Mouse (Mus musculus) heart, embryonic 13.5 days (tissue): Measurements from ENCODE around the gene Rps25. TPM values are rescaled to one million over a fixed set of nuclear protein-coding genes. Genes with fewer than 3 reads are reported as not detected.
A peak's percentile ranks its signal among the peaks of the same experiment; 100 is the strongest.
"Not testable (repeated sequence)": the region's sequence is repeated elsewhere in the genome, so short reads cannot be mapped to it uniquely, and the experiment has no call there.

ENCODE experiments used
- ATAC-seq: fragments of 200-750 bp; cut with Nextera tagmentation; 2 replicates; pipeline ENCODE4 v1.8.0; 2017; ENCODE audit warnings: moderate TSS enrichment; ENCODE audit not compliant: insufficient number of reproducible peaks, low FRiP score, low TSS enrichment; ENCODE audit errors: extremely low read depth
- H3K27ac ChIP-seq: fragments of 300-500 bp; sonication (generic); replicated peaks from 2 replicates; pipeline ENCODE4 v1.5.1; 2015; ENCODE audit warnings: moderate library complexity, mild to moderate bottlenecking, inconsistent platforms
- H3K27me3 ChIP-seq: fragments of 300-500 bp; sonication (generic); replicated peaks from 2 replicates; pipeline ENCODE4 v1.6.1; 2015; ENCODE audit warnings: mild to moderate bottlenecking, inconsistent platforms
- H3K36me3 ChIP-seq: fragments of 300-500 bp; sonication (generic); 2 replicates; pipeline ENCODE4 v1.6.1; 2015; ENCODE audit warnings: mild to moderate bottlenecking, inconsistent platforms
- H3K4me1 ChIP-seq: fragments of 300-500 bp; sonication (generic); 2 replicates; pipeline ENCODE4 v1.6.1; 2015; ENCODE audit warnings: inconsistent platforms
- H3K4me2 ChIP-seq: fragments of 300-500 bp; sonication (generic); 2 replicates; pipeline ENCODE4 v1.6.1; 2015; ENCODE audit warnings: inconsistent platforms, mild to moderate bottlenecking, moderate library complexity
- H3K4me3 ChIP-seq: fragments of 300-500 bp; sonication (generic); 2 replicates; pipeline ENCODE4 v1.5.1; 2015; ENCODE audit warnings: moderate library complexity, mild to moderate bottlenecking, inconsistent platforms
- H3K9ac ChIP-seq: fragments of 300-500 bp; sonication (generic); 2 replicates; pipeline ENCODE4 v1.6.1; 2015; ENCODE audit warnings: inconsistent platforms, mild to moderate bottlenecking, moderate library complexity
- H3K9me3 ChIP-seq: fragments of 300-500 bp; sonication (generic); 2 replicates; pipeline ENCODE4 v1.6.1; 2016; ENCODE audit warnings: inconsistent platforms
- WGBS: fragments of 180-500 bp; shearing (Covaris S2); methylation state at CpG from one replicate; pipeline ENCODE4 v1.1.7; 2015; ENCODE audit warnings: mixed read lengths; 5-methylcytosine and 5-hydroxymethylcytosine counted together
- polyA plus RNA-seq: library from polyadenylated mRNA; unstranded; fragments of >200 nt; fragmentation: Nextera tagmentation; extraction: Ambion mirVana; gene quantifications from 2 replicates; pipeline ENCODE4 v1.2.1, GENCODE M21; 2015

The Rps25 gene
- polyA plus RNA-seq = 1,048 and 1,209 TPM in 2 replicates

- peak within 1 kb of the TSS; percentile 94 for H3K4me3 ChIP-seq
- no peaks in the 10 kb centered on the region for H3K9me3 ChIP-seq
- WGBS = under 1% methylated on average over 51 of the region's 51 CpGs
- H3K36me3 ChIP-seq = peaks cover 73% of the 10 kb centered on the region
- H3K27me3 ChIP-seq = no peaks in the 10 kb centered on the region
- peaks cover 30% of the 10 kb centered on the region for H3K4me1 ChIP-seq
- H3K4me2 ChIP-seq = peak within 1 kb of the TSS; percentile 88
- H3K9ac ChIP-seq = peak within 1 kb of the TSS; percentile 95
- H3K27ac ChIP-seq = peak within 1 kb of the TSS; percentile 90
- peak; percentile 93 for ATAC-seq
Observed at GRCm38 (mm10) chr9:44406906-44407751, at the start of gene Rps25, which contains the start of gene Trappc4. Rps25 (plus strand) TSS chr9:44407139. Trappc4 (minus strand) TSS chr9:44407600.

- Histone ChIP-seq H3K9me3 (no peaks in the 10 kb centered on the region), H3K27me3 (no peaks in the 10 kb centered on the region), H3K4me2 (no peak overlapping the region), H3K4me3 (no peak overlapping the region), H3K4me1 (peaks cover 7% of the 10 kb centered on the region), H3K9ac (no peak overlapping the region), H3K36me3 (peaks cover 75% of the 10 kb centered on the region), H3K27ac (no peak overlapping the region)
- 74% methylated on average over 4 of the region's 4 CpGs for WGBS
- no peak for ATAC-seq
Observed at GRCm38 (mm10) chr9:44357207-44357606, 49.7 kb upstream of the Rps25 start.

- Histone ChIP-seq H3K27me3 (no peaks in the 10 kb centered on the region), H3K4me2 (peak within 1 kb of the TSS; percentile 76), H3K4me1 (peaks cover 7% of the 10 kb centered on the region), H3K36me3 (peaks cover 34% of the 10 kb centered on the region), H3K27ac (peak within 1 kb of the TSS; percentile 84), H3K9ac (peak within 1 kb of the TSS; percentile 94), H3K4me3 (peak within 1 kb of the TSS; percentile 97), H3K9me3 (no peaks in the 10 kb centered on the region)
- under 1% methylated on average over 44 of the region's 44 CpGs for WGBS
- peak; percentile 84 for ATAC-seq
Observed at GRCm38 (mm10) chr9:44361190-44361917, 45.6 kb upstream of the Rps25 start, which contains the start of gene Vps11. Vps11 (minus strand) TSS chr9:44361670.

GRCm38 (mm10) chr9:44361931-44362330 lies 45.0 kb upstream of the Rps25 start:
- H3K9ac ChIP-seq = peak overlapping the region; percentile 94
- peak overlapping the region; percentile 76 for H3K4me2 ChIP-seq
- not testable (repeated sequence) for H3K9me3 ChIP-seq, ATAC-seq, H3K27me3 ChIP-seq, H3K4me1 ChIP-seq
- H3K27ac ChIP-seq = peak overlapping the region; percentile 84
- WGBS = 37% methylated on average over 4 of the region's 4 CpGs
- peak overlapping the region; percentile 97 for H3K4me3 ChIP-seq
- peaks cover 28% of the 10 kb centered on the region for H3K36me3 ChIP-seq

GRCm38 (mm10) chr9:44364480-44364879 lies 42.5 kb upstream of the Rps25 start:
- Histone ChIP-seq H3K4me1 (peaks cover 7% of the 10 kb centered on the region), H3K4me2 (no peak overlapping the region), H3K9ac (no peak overlapping the region), H3K27ac (no peak overlapping the region), H3K27me3 (no peaks in the 10 kb centered on the region), H3K36me3 (peaks cover 5% of the 10 kb centered on the region), H3K9me3 (no peaks in the 10 kb centered on the region), H3K4me3 (no peak overlapping the region)
- WGBS = 60% methylated on average over 3 of the region's 3 CpGs
- ATAC-seq = no peak

- no peaks in the 10 kb centered on the region for H3K36me3 ChIP-seq
- no peak overlapping the region for H3K27ac ChIP-seq
- H3K4me1 ChIP-seq = peaks cover 7% of the 10 kb centered on the region
- no peaks in the 10 kb centered on the region for H3K9me3 ChIP-seq
- H3K4me2 ChIP-seq = no peak overlapping the region
- H3K27me3 ChIP-seq = no peaks in the 10 kb centered on the region
- ATAC-seq = no peak
- no peak overlapping the region for H3K9ac ChIP-seq
- H3K4me3 ChIP-seq = no peak overlapping the region
Observed at GRCm38 (mm10) chr9:44373386-44373785, 33.6 kb upstream of the Rps25 start.

GRCm38 (mm10) chr9:44376141-44376540 lies 30.8 kb upstream of the Rps25 start:
- H3K4me1 ChIP-seq = peaks cover 25% of the 10 kb centered on the region
- no peak overlapping the region for H3K4me2 ChIP-seq
- no peak overlapping the region for H3K9ac ChIP-seq
- H3K27me3 ChIP-seq = no peaks in the 10 kb centered on the region
- no peak overlapping the region for H3K4me3 ChIP-seq
- peaks cover 6% of the 10 kb centered on the region for H3K36me3 ChIP-seq
- H3K9me3 ChIP-seq = no peaks in the 10 kb centered on the region
- 77% methylated on average over 6 of the region's 6 CpGs for WGBS
- no peak for ATAC-seq
- no peak overlapping the region for H3K27ac ChIP-seq

GRCm38 (mm10) chr9:44377335-44377734 lies 29.6 kb upstream of the Rps25 start:
- H3K27ac ChIP-seq, H3K4me2 ChIP-seq, H3K4me3 ChIP-seq, ATAC-seq, H3K9me3 ChIP-seq, H3K9ac ChIP-seq, H3K27me3 ChIP-seq: not testable (repeated sequence)
- Histone ChIP-seq H3K36me3 (peaks cover 18% of the 10 kb centered on the region), H3K4me1 (peaks cover 26% of the 10 kb centered on the region)
- WGBS = 81% methylated on average over 2 of the region's 2 CpGs

GRCm38 (mm10) chr9:44378153-44378730 lies 28.7 kb upstream of the Rps25 start:
- Histone ChIP-seq H3K36me3 (peaks cover 27% of the 10 kb centered on the region), H3K9ac (peak overlapping the region; percentile 87), H3K9me3 (no peaks in the 10 kb centered on the region), H3K27me3 (no peaks in the 10 kb centered on the region), H3K4me1 (peaks cover 26% of the 10 kb centered on the region), H3K27ac (peak overlapping the region; percentile 83), H3K4me2 (peak overlapping the region; percentile 77), H3K4me3 (peak overlapping the region; percentile 68)
- no peak for ATAC-seq
- WGBS = 76% methylated on average over 5 of the region's 5 CpGs

- Histone ChIP-seq H3K27ac (peak within 1 kb of the TSS; percentile 83), H3K36me3 (peaks cover 37% of the 10 kb centered on the region), H3K4me1 (peaks cover 26% of the 10 kb centered on the region), H3K9ac (peak within 1 kb of the TSS; percentile 88), H3K4me3 (peak within 1 kb of the TSS; percentile 68), H3K27me3 (no peaks in the 10 kb centered on the region), H3K9me3 (no peaks in the 10 kb centered on the region), H3K4me2 (peak within 1 kb of the TSS; percentile 96)
- under 1% methylated on average over 82 of the region's 83 CpGs for WGBS
- peak; percentile 98 for ATAC-seq
Observed at GRCm38 (mm10) chr9:44379054-44379834, 27.7 kb upstream of the Rps25 start, which contains the start of gene Hyou1. Hyou1 (plus strand) TSS chr9:44379490.
